Mouse (Mus musculus): ENCODE measurements at regions not wholly inside any gene's neighbourhood (a gene's known extent, or its start where the extent isn't known, plus 50 kb on each side); places are given as distances from the start of the nearest gene placed in this dataset.

DNA sequence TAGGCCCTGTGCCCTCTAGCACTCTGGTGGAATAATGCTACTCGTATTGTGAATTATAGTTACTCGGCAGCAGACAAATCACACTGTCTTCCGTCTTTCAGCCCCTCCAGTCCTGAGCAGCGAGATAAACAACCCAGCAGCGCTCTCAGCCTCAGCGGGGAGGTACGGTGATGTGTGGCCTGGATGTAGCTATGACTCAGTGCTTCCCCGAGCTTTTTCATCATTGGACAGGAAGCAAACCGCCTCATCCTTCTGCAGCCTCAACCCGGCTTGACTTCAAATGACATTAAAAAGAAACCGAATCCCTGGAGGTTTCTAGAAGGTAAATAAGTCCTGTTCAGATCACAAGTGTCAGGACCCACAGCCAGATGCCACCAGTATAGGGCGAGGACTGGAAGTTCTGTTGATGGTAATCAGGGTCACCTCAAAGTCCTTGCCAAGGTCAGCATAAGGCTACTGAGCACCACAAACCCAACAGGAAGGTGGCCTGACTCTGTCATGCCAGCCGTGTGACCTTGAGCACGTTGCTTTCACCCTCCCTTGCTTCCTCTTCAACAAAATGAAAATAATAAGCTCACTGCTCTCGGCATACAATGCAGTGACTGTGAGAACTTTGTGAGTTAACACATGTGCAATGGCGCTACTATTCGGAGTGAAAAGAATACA is 199.0 kb upstream of the Hes1 start:
- no peak for ATAC-seq (ENCODE audit: low FRiP score, low TSS enrichment)
- Histone ChIP-seq H3K9me3 (ENCODE audit: low read length) (no peaks in the 10 kb centered on the region), H3K4me1 (ENCODE audit: insufficient read depth, low read length) (no peaks in the 10 kb centered on the region), H3K4me2 (replicated peaks; ENCODE audit: low read depth, low read length) (no peak overlapping the region), H3K27ac (ENCODE audit: low read length) (no peak overlapping the region), H3K36me3 (ENCODE audit: insufficient read depth, low read length) (no peaks in the 10 kb centered on the region), H3K9ac (replicated peaks; ENCODE audit: low read length) (no peak overlapping the region), H3K27me3 (ENCODE audit: insufficient read depth, low read length) (no peaks in the 10 kb centered on the region), H3K4me3 (ENCODE audit: low read length) (no peak overlapping the region)
- WGBS = 58% methylated on average over 17 of the region's 17 CpGs

- WGBS = 85% methylated on average over 5 of the region's 5 CpGs
These were observed 192.8 kb upstream of the Hes1 start for GRCm38 (mm10) chr16:29871395-29871794.

GRCm38 (mm10) chr16:29876196-29876595 is 188.0 kb upstream of the Hes1 start:
- 31% methylated on average over 8 of the region's 8 CpGs for WGBS
- Histone ChIP-seq H3K4me1 (ENCODE audit: insufficient read depth, low read length) (0 out of 2 replicates have a peak, but pooled peaks cover 3% of the 10 kb centered on the region), H3K4me2 (replicated peaks; ENCODE audit: low read depth, low read length) (no peak overlapping the region), H3K9ac (replicated peaks; ENCODE audit: low read length) (no peak overlapping the region), H3K4me3 (ENCODE audit: low read length) (no peak overlapping the region), H3K9me3 (ENCODE audit: low read length) (no peaks in the 10 kb centered on the region), H3K27ac (ENCODE audit: low read length) (no peak overlapping the region), H3K36me3 (ENCODE audit: insufficient read depth, low read length) (no peaks in the 10 kb centered on the region), H3K27me3 (ENCODE audit: insufficient read depth, low read length) (peaks cover 2% of the 10 kb centered on the region; the same call in 1 of the 2 replicates)
- ATAC-seq (ENCODE audit: low FRiP score, low TSS enrichment) = no peak

More at GRCm38 (mm10) chr16:29871395-29871794, 192.8 kb upstream of the Hes1 start:
- Histone ChIP-seq H3K9me3 (ENCODE audit: low read length) (no peaks in the 10 kb centered on the region), H3K9ac (replicated peaks; ENCODE audit: low read length) (no peak overlapping the region), H3K4me2 (replicated peaks; ENCODE audit: low read depth, low read length) (no peak overlapping the region), H3K27ac (ENCODE audit: low read length) (no peak overlapping the region), H3K36me3 (ENCODE audit: insufficient read depth, low read length) (no peaks in the 10 kb centered on the region), H3K27me3 (ENCODE audit: insufficient read depth, low read length) (no peaks in the 10 kb centered on the region), H3K4me1 (ENCODE audit: insufficient read depth, low read length) (0 out of 2 replicates have a peak, but pooled peaks cover 3% of the 10 kb centered on the region), H3K4me3 (ENCODE audit: low read length) (no peak overlapping the region)
- ATAC-seq (ENCODE audit: low FRiP score, low TSS enrichment) = no peak

- peaks cover 16% of the 10 kb centered on the region for H3K4me1 ChIP-seq (ENCODE audit: insufficient read depth, low read length)
- no peak overlapping the region for H3K4me2 ChIP-seq (replicated peaks; ENCODE audit: low read depth, low read length)
- 33% methylated on average over 10 of the region's 10 CpGs for WGBS
- ATAC-seq (ENCODE audit: low FRiP score, low TSS enrichment) = no peak
- H3K9ac ChIP-seq (replicated peaks; ENCODE audit: low read length) = no peak overlapping the region
- no peak overlapping the region for H3K27ac ChIP-seq (ENCODE audit: low read length)
- H3K4me3 ChIP-seq (ENCODE audit: low read length) = no peak overlapping the region
- H3K27me3 ChIP-seq (ENCODE audit: insufficient read depth, low read length) = peaks cover 2% of the 10 kb centered on the region; the same call in 1 of the 2 replicates
- H3K36me3 ChIP-seq (ENCODE audit: insufficient read depth, low read length) = no peaks in the 10 kb centered on the region
- no peaks in the 10 kb centered on the region for H3K9me3 ChIP-seq (ENCODE audit: low read length)
These were observed 186.6 kb upstream of the Hes1 start for GRCm38 (mm10) chr16:29877372-29878123.

DNA sequence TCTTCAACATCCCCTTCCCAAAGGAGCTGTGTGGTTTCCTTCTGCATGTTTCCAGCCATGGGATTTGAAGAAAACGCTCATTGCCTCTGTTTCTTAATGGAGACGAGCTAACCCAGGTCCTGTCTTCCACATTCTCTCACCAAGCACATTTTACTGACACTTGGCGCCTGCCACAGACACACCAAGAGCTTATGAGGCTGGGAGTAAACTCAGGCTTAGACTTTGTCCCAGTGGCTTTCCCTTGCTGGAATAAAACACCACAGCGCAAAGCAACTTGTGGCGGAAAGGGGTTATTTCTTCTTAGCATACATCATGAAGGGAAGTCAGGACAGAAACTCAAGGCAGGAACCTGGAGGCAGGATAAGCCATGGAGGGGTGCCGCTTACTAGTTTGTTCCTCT is 184.5 kb upstream of the Hes1 start:
- peaks cover 2% of the 10 kb centered on the region; the same call in 1 of the 2 replicates for H3K27me3 ChIP-seq (ENCODE audit: insufficient read depth, low read length)
- H3K36me3 ChIP-seq (ENCODE audit: insufficient read depth, low read length) = no peaks in the 10 kb centered on the region
- WGBS = 83% methylated on average over 6 of the region's 6 CpGs
- peaks cover 34% of the 10 kb centered on the region for H3K4me1 ChIP-seq (ENCODE audit: insufficient read depth, low read length)
- H3K4me3 ChIP-seq (ENCODE audit: low read length) = no peak overlapping the region
- ATAC-seq (ENCODE audit: low FRiP score, low TSS enrichment) = no peak
- H3K9ac ChIP-seq (replicated peaks; ENCODE audit: low read length) = no peak overlapping the region
- H3K27ac ChIP-seq (ENCODE audit: low read length) = no peak overlapping the region
- H3K4me2 ChIP-seq (replicated peaks; ENCODE audit: low read depth, low read length) = no peak overlapping the region; the same call in 1 of the 2 replicates
- H3K9me3 ChIP-seq (ENCODE audit: low read length) = no peaks in the 10 kb centered on the region

DNA sequence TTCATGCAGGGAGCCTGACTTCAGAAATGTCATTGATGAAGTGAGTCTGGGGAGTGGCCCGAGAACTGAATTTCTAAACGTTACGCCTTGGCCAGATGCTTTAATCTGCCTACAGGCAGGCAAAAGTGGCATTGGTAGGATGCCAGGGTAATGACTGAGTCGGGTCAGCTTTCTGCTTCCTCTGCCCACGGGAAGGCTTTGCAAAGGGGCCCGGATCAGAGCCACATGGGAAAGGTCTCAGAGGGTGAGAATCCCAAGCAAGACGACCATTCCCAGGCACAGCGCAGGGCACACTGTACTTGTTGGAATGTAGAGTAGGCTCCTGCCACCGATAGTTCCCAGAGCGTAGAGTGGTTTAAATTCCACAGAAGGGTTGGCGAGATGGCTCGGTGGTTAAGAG is 182.7 kb upstream of the Hes1 start:
- Histone ChIP-seq H3K4me1 (ENCODE audit: insufficient read depth, low read length) (peaks cover 31% of the 10 kb centered on the region), H3K27me3 (ENCODE audit: insufficient read depth, low read length) (peaks cover 2% of the 10 kb centered on the region; the same call in 1 of the 2 replicates), H3K9ac (replicated peaks; ENCODE audit: low read length) (no peak overlapping the region), H3K27ac (ENCODE audit: low read length) (no peak overlapping the region), H3K4me2 (replicated peaks; ENCODE audit: low read depth, low read length) (no peak overlapping the region), H3K4me3 (ENCODE audit: low read length) (no peak overlapping the region), H3K36me3 (ENCODE audit: insufficient read depth, low read length) (no peaks in the 10 kb centered on the region), H3K9me3 (ENCODE audit: low read length) (no peaks in the 10 kb centered on the region)
- WGBS = 44% methylated on average over 12 of the region's 12 CpGs
- ATAC-seq (ENCODE audit: low FRiP score, low TSS enrichment) = 0 out of 2 replicates have a peak, but pooled peaks have one; percentile 29

- Histone ChIP-seq H3K4me3 (ENCODE audit: low read length) (no peak overlapping the region), H3K4me2 (replicated peaks; ENCODE audit: low read depth, low read length) (no peak overlapping the region), H3K36me3 (ENCODE audit: insufficient read depth, low read length) (no peaks in the 10 kb centered on the region), H3K9ac (replicated peaks; ENCODE audit: low read length) (0 out of 2 replicates have a peak overlapping the region, but pooled peaks have one; percentile 2), H3K27ac (ENCODE audit: low read length) (no peak overlapping the region), H3K27me3 (ENCODE audit: insufficient read depth, low read length) (peaks cover 2% of the 10 kb centered on the region; the same call in 1 of the 2 replicates), H3K4me1 (ENCODE audit: insufficient read depth, low read length) (peaks cover 31% of the 10 kb centered on the region), H3K9me3 (ENCODE audit: low read length) (no peaks in the 10 kb centered on the region)
- WGBS = 15% methylated on average over 10 of the region's 10 CpGs
- peak; percentile 68 for ATAC-seq (ENCODE audit: low FRiP score, low TSS enrichment)
These were observed 181.8 kb upstream of the Hes1 start for GRCm38 (mm10) chr16:29882226-29882972.

DNA sequence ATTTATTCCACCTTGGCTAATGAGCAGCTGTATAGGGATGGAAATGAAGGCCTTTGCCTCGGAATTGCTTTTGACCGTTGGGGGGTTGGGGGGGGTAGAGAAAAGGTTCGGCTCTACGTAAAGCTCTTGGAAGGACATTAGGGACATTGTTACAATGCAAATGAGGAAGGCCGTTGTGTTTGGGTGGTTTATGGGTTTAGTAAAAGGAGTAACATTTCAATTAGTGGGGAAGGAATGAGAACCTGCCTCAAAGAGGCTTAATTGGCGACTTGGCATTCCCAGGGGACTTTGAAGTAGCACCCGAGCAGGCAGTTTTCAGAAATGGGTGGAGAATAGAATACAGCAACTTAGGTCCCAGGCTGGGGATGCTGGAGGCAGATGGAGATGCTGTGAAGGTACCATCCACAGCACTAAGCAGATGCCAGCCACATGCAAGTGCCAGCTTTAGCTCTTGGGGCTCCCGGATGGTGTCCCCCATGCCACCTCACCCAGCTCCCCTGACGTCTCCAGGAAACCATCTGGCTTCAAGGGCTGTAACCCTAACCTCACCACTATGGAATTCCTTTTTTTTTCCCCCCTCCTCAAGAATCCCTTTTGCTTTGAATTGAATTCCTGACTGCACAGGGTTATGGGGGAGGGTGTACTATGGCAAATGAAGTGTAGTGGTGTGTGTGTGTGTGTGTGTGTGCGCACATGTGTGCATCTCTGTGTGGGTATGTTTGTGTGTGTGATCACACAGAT is 180.8 kb upstream of the Hes1 start:
- H3K4me3 ChIP-seq (ENCODE audit: low read length) = no peak overlapping the region
- no peak overlapping the region for H3K9ac ChIP-seq (replicated peaks; ENCODE audit: low read length)
- peaks cover 31% of the 10 kb centered on the region for H3K4me1 ChIP-seq (ENCODE audit: insufficient read depth, low read length)
- no peaks in the 10 kb centered on the region for H3K36me3 ChIP-seq (ENCODE audit: insufficient read depth, low read length)
- H3K4me2 ChIP-seq (replicated peaks; ENCODE audit: low read depth, low read length) = no peak overlapping the region
- peaks cover 2% of the 10 kb centered on the region; the same call in 1 of the 2 replicates for H3K27me3 ChIP-seq (ENCODE audit: insufficient read depth, low read length)
- 31% methylated on average over 10 of the region's 10 CpGs for WGBS
- no peaks in the 10 kb centered on the region for H3K9me3 ChIP-seq (ENCODE audit: low read length)
- ATAC-seq (ENCODE audit: low FRiP score, low TSS enrichment) = 0 out of 2 replicates have a peak, but pooled peaks have one; percentile 25
- no peak overlapping the region for H3K27ac ChIP-seq (ENCODE audit: low read length)

GRCm38 (mm10) chr16:29884899-29885298 is 179.3 kb upstream of the Hes1 start:
- peaks cover 39% of the 10 kb centered on the region for H3K4me1 ChIP-seq (ENCODE audit: insufficient read depth, low read length)

More at GRCm38 (mm10) chr16:29884899-29885298, 179.3 kb upstream of the Hes1 start:
- H3K27me3 ChIP-seq (ENCODE audit: insufficient read depth, low read length) = no peaks in the 10 kb centered on the region
- no peak for ATAC-seq (ENCODE audit: low FRiP score, low TSS enrichment)
- no peak overlapping the region for H3K4me3 ChIP-seq (ENCODE audit: low read length)
- no peak overlapping the region for H3K27ac ChIP-seq (ENCODE audit: low read length)
- H3K9ac ChIP-seq (replicated peaks; ENCODE audit: low read length) = no peak overlapping the region
- H3K36me3 ChIP-seq (ENCODE audit: insufficient read depth, low read length) = no peaks in the 10 kb centered on the region
- WGBS = 80% methylated on average over 4 of the region's 4 CpGs
- H3K9me3 ChIP-seq (ENCODE audit: low read length) = no peaks in the 10 kb centered on the region
- H3K4me2 ChIP-seq (replicated peaks; ENCODE audit: low read depth, low read length) = no peak overlapping the region
